Mouse (Mus musculus): ENCODE data around the gene Nadk2. TPM values are rescaled to one million over a fixed set of nuclear protein-coding genes. Genes with fewer than 3 reads are reported as not detected.

Nadk2 gene
- total and polyA plus RNA-seq, 3 experiments: 130 to 235 (median 222) TPM

DNA sequence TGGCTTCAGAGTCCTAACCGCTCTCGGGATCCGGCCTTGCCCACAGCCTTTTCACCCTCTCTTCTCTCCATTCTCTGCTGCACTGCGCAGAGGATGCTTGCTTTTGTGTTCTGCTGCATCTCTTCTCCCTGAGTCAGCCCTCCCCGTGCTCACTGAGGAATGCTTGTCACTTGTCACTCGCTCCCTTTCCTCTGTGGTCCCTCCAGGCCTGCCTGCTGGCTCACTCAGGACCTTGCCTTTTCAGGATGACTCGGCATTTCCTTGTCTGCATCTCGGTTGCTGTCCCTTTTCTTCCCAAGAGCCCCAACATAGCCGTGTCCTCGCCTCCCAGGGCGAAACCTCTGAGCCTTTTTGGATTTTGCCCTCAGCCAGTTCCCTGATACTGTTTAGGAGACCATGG lies 15.8 kb downstream of the Nadk2 start:
- H3K4me1 ChIP-seq (ENCODE audit: insufficient read depth, low read depth, low read length): peaks cover 78% of the 10 kb centered on the region

DNA sequence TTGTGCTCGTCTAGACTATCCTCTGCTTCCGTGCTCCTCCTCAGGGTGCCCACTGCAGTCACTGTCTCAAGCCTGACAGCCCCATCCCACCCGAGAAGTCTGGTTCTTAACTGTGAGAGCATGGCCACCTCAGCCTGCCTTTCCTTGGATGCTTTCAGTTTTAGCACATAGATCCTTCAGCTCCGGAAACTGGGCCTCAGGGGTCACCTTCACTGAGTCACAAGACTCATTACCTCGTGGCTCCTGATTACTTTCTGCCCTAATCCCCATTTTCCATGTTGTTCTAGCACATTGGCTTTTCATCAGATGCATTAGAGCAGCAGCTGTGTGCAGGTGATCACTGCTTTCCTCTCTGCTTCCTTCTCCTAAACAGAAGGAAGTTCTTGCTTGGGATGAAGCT lies 16.4 kb downstream of the Nadk2 start:
- Histone ChIP-seq H3K27me3 (ENCODE audit: insufficient read depth, low read length) (no peaks in the 10 kb centered on the region), H3K4me3 (ENCODE audit: low read depth, low read length) (no peak overlapping the region), H3K9me3 (replicated peaks) (no peaks in the 10 kb centered on the region), H3K4me1 (ENCODE audit: insufficient read depth, low read depth, low read length) (peaks cover 79% of the 10 kb centered on the region), H3K36me3 (replicated peaks) (peaks cover 94% of the 10 kb centered on the region)
- TF ChIP-seq CTCF (IDR thresholded peaks at IDR 0.05; ENCODE audit: low read depth, low read length) (no peak), GATA1 (IDR thresholded peaks at IDR 0.05; ENCODE audit: borderline replicate concordance, low read length) (no peak), GATA2 (IDR thresholded peaks at IDR 0.05; ENCODE audit: borderline replicate concordance, low read depth, low read length) (no peak), POLR2AphosphoS5 (IDR thresholded peaks at IDR 0.05; ENCODE audit: insufficient replicate concordance, low read depth, low read length) (no peak), TAL1 (conservative IDR thresholded peaks at IDR 0.05; ENCODE audit: low read depth, low read length) (no peak)
- ATAC-seq (ENCODE audit: extremely low read depth, insufficient number of reproducible peaks, low FRiP score, poor library complexity, severe bottlenecking) (no peak), DNase-seq (ENCODE audit: low spot score) (no peak)

More for the DNA sequence above, 15.8 kb downstream of the Nadk2 start:
- Histone ChIP-seq H3K9me3 (replicated peaks) (no peaks in the 10 kb centered on the region), H3K4me3 (ENCODE audit: low read depth, low read length) (no peak overlapping the region; the same call in 1 of the 2 replicates), H3K36me3 (replicated peaks) (peaks cover 92% of the 10 kb centered on the region), H3K27me3 (ENCODE audit: insufficient read depth, low read length) (no peaks in the 10 kb centered on the region)
- peak; percentile 68 for ATAC-seq (ENCODE audit: extremely low read depth, insufficient number of reproducible peaks, low FRiP score, poor library complexity, severe bottlenecking)
- no peak for TF ChIP-seq TAL1 (conservative IDR thresholded peaks at IDR 0.05; ENCODE audit: low read depth, low read length)
- TF ChIP-seq POLR2AphosphoS5 (IDR thresholded peaks at IDR 0.05; ENCODE audit: insufficient replicate concordance, low read depth, low read length): no peak
- TF ChIP-seq GATA1 (IDR thresholded peaks at IDR 0.05; ENCODE audit: borderline replicate concordance, low read length): no peak
- TF ChIP-seq GATA2 (IDR thresholded peaks at IDR 0.05; ENCODE audit: borderline replicate concordance, low read depth, low read length): no peak
- no peak for TF ChIP-seq CTCF (IDR thresholded peaks at IDR 0.05; ENCODE audit: low read depth, low read length)
- no peak for DNase-seq (ENCODE audit: low spot score)

DNA sequence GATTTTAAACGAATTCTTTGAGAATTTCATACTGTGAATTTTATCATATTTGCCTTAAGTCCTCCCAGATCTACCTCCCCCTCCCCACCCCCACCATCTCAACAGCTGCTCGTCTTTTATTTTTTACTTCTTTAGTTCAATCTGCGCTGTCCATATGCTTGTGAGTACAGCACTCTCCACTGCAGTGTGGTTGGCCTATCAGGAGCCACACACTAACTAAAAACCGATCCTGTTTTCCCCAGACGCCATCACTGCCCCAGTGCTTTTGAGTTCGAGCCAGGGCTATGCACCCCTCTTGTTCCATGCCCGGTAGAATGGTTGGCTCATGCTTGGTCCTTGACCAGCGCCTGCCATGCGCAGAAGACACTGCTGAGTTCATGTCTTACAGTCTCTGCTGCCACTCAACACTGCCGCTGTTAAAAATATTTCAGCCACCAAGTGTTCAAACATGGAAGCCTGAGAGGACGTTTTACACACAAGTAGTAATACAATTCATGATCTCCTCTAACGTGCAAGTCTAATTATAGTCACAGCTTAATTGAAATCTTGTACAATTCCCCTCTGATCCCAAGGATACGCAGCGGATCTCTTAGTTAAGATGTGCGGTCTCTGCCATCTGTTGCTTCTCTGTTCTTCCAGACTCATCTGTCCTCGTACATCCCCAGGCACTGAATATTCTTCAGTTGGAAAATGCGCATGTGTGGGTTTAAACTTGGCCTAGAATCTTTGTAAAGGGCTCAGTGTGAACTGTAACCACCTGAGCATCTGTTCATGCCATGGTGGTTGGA lies 17.0 kb downstream of the Nadk2 start:
- Histone ChIP-seq H3K4me1 (ENCODE audit: insufficient read depth, low read depth, low read length) (peaks cover 79% of the 10 kb centered on the region), H3K9me3 (replicated peaks) (no peaks in the 10 kb centered on the region), H3K36me3 (replicated peaks) (peaks cover 95% of the 10 kb centered on the region), H3K27me3 (ENCODE audit: insufficient read depth, low read length) (no peaks in the 10 kb centered on the region), H3K4me3 (ENCODE audit: low read depth, low read length) (no peak overlapping the region)
- DNase-seq (ENCODE audit: low spot score): no peak
- TF ChIP-seq GATA2 (IDR thresholded peaks at IDR 0.05; ENCODE audit: borderline replicate concordance, low read depth, low read length) (no peak), TAL1 (conservative IDR thresholded peaks at IDR 0.05; ENCODE audit: low read depth, low read length) (no peak), GATA1 (IDR thresholded peaks at IDR 0.05; ENCODE audit: borderline replicate concordance, low read length) (no peak)
- no peak for ATAC-seq (ENCODE audit: extremely low read depth, insufficient number of reproducible peaks, low FRiP score, poor library complexity, severe bottlenecking)

DNA sequence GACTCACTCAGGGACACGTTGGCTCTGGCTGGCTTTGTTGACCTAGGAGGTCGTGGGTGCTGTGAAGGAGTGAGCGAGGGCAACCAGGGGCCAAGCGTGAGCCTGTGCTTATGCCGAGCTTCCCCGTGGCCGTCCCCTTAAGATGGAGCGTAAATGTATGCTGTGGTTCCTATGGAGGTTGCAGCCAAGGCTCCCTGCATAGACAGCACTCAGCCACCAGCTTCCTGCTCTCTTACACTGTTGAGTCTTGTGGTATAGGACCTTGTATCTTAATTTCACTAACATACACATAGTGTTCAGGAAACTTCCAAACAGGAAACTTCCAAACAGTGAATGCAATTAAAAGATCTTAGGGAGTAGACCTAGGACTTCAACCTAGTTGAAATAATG lies 17.6 kb downstream of the Nadk2 start:
- DNase-seq (ENCODE audit: low spot score) (no peak), ATAC-seq (ENCODE audit: extremely low read depth, insufficient number of reproducible peaks, low FRiP score, poor library complexity, severe bottlenecking) (no peak)
- H3K36me3 ChIP-seq (replicated peaks): peaks cover 95% of the 10 kb centered on the region
- H3K9me3 ChIP-seq (replicated peaks): no peaks in the 10 kb centered on the region
- peaks cover 83% of the 10 kb centered on the region for H3K4me1 ChIP-seq (ENCODE audit: insufficient read depth, low read depth, low read length)
- no peak for TF ChIP-seq TAL1 (conservative IDR thresholded peaks at IDR 0.05; ENCODE audit: low read depth, low read length)
- TF ChIP-seq GATA2 (IDR thresholded peaks at IDR 0.05; ENCODE audit: borderline replicate concordance, low read depth, low read length): no peak
- no peak for TF ChIP-seq GATA1 (IDR thresholded peaks at IDR 0.05; ENCODE audit: borderline replicate concordance, low read length)
- TF ChIP-seq POLR2AphosphoS5 (IDR thresholded peaks at IDR 0.05; ENCODE audit: insufficient replicate concordance, low read depth, low read length): no peak
- TF ChIP-seq CTCF (IDR thresholded peaks at IDR 0.05; ENCODE audit: low read depth, low read length): no peak
- H3K4me3 ChIP-seq (ENCODE audit: low read depth, low read length): no peak overlapping the region
- no peaks in the 10 kb centered on the region for H3K27me3 ChIP-seq (ENCODE audit: insufficient read depth, low read length)

DNA sequence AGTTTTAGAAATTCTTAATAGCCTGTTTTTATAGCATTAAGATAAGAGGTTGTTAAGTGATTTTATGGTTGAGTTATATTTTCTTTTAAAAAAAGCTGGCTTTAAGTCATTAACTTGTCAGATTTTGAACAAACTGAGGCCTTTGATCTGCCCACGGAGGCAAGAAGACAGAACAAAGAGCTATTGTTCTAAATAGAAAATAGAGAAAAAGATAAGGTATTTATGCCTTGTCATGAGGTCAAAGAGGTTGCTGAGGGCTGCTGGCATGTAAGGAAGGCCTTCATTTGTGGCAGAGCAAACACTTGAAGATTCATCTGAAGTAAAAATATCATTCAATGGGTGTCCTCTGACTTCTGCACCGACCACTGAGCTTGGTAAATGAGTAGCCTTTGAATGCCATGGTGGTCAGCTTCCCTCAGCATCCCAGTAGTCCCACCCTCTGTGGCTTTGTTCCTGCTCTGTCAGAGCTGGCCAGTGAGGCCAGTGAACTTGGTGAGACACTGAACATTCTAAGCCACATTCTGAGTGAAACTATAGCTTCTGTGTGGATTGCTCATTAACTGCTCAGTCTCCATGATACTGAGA lies 18.2 kb downstream of the Nadk2 start:
- TF ChIP-seq POLR2AphosphoS5 (IDR thresholded peaks at IDR 0.05; ENCODE audit: insufficient replicate concordance, low read depth, low read length) (no peak), GATA2 (IDR thresholded peaks at IDR 0.05; ENCODE audit: borderline replicate concordance, low read depth, low read length) (no peak), TAL1 (conservative IDR thresholded peaks at IDR 0.05; ENCODE audit: low read depth, low read length) (no peak), GATA1 (IDR thresholded peaks at IDR 0.05; ENCODE audit: borderline replicate concordance, low read length) (no peak), CTCF (IDR thresholded peaks at IDR 0.05; ENCODE audit: low read depth, low read length) (no peak)
- no peak overlapping the region for H3K4me3 ChIP-seq (ENCODE audit: low read depth, low read length)
- no peak for DNase-seq (ENCODE audit: low spot score)
- peaks cover 96% of the 10 kb centered on the region for H3K36me3 ChIP-seq (replicated peaks)
- no peaks in the 10 kb centered on the region for H3K9me3 ChIP-seq (replicated peaks)
- ATAC-seq (ENCODE audit: extremely low read depth, insufficient number of reproducible peaks, low FRiP score, poor library complexity, severe bottlenecking): no peak
- H3K4me1 ChIP-seq (ENCODE audit: insufficient read depth, low read depth, low read length): peaks cover 85% of the 10 kb centered on the region
- H3K27me3 ChIP-seq (ENCODE audit: insufficient read depth, low read length): no peaks in the 10 kb centered on the region

DNA sequence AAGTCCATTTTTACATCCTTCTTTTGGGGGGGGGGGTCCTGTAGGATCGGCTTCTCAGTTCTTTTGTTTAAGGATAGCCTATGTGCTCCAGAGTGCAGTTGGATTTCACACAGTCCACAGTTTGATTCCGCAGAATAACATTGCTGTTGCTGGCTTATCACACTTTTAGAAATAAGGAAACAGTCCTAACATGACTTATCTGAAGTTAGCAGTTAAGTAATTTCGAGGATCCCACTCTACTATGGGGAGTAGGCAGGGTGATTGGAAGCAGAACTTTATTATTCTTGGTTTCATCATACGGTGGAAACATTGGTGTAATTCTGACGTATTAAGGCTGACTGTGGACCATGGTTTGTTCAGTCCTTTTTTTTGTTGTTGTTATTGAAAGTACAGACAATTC lies 19.6 kb downstream of the Nadk2 start:
- Histone ChIP-seq H3K9me3 (replicated peaks) (no peaks in the 10 kb centered on the region), H3K4me1 (ENCODE audit: insufficient read depth, low read depth, low read length) (peaks cover 86% of the 10 kb centered on the region), H3K4me3 (ENCODE audit: low read depth, low read length) (no peak overlapping the region), H3K36me3 (replicated peaks) (peaks cover 91% of the 10 kb centered on the region), H3K27me3 (ENCODE audit: insufficient read depth, low read length) (no peaks in the 10 kb centered on the region)
- no peak for ATAC-seq (ENCODE audit: extremely low read depth, insufficient number of reproducible peaks, low FRiP score, poor library complexity, severe bottlenecking)
- TF ChIP-seq GATA2 (IDR thresholded peaks at IDR 0.05; ENCODE audit: borderline replicate concordance, low read depth, low read length): no peak
- no peak for TF ChIP-seq GATA1 (IDR thresholded peaks at IDR 0.05; ENCODE audit: borderline replicate concordance, low read length)
- no peak for TF ChIP-seq TAL1 (conservative IDR thresholded peaks at IDR 0.05; ENCODE audit: low read depth, low read length)
- TF ChIP-seq CTCF (IDR thresholded peaks at IDR 0.05; ENCODE audit: low read depth, low read length): no peak
- no peak for TF ChIP-seq POLR2AphosphoS5 (IDR thresholded peaks at IDR 0.05; ENCODE audit: insufficient replicate concordance, low read depth, low read length)
- no peak for DNase-seq (ENCODE audit: low spot score)
